Mouse (Mus musculus) frontal cortex, postnatal 14 days (tissue): ENCODE measurements around the gene Ift140.
A peak's percentile ranks its signal among the peaks of the same experiment; 100 is the strongest.

Experiments
- DNase-seq, 2 experiments: peaks; one replicate each; pipeline ENCODE4 v3.0.0; 2022; ENCODE audit warnings: low spot score in 2 of 2

Gene Ift140

GRCm38 (mm10) chr17:25076906-25077305 lies 61.0 kb downstream of the Ift140 start:
- DNase-seq = no peak

DNA sequence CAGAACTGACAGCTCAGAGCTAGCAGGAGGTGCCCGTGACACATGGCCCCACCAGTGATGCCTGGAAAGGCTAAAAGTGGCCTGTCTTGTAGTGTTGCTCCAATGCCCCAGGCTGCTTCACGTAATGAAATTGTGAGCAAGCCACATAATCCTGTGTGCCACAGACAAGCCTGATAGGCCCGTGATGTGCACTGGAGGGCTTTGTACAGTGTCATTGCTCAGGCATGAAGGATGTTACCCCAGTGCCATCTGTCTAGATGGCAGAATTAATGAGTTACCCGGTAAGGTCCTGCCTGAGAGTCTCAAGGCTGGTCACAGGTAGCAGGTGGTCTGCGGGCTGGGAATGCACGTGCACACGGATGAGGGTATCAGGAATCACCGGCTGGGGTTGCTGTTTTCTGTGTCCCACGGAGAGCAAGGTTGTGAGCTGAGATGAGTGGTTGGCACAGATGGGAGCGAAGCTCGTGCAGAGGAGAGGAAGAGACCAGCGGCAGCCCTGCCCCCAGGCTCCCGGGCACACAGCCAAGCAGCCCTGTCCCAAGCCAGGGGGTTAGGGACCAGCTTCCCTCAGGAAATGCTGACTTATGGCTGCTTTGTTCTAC lies 62.0 kb downstream of the Ift140 start:
- peak; percentile 28 to 38 for DNase-seq

DNA sequence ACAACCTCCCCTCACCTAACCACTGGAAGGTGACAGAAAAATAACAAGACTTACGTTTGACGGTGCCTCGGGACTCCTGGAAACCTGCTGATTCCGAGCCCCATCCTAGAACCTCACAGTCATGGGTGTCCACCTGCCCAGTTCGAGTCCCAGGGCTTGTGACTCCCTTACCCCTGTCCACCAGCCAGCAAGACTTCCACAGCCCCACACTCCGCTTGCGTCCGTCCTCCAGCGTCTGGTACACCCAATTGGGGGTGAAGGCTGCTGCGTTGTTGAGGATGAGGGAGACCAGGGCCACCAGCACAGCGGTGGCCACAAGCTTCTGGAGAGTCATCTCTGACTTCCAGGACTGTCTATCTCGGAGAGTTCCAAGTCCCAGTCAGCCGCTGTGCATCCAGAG lies 64.3 kb downstream of the Ift140 start:
- DNase-seq = no peak

DNA sequence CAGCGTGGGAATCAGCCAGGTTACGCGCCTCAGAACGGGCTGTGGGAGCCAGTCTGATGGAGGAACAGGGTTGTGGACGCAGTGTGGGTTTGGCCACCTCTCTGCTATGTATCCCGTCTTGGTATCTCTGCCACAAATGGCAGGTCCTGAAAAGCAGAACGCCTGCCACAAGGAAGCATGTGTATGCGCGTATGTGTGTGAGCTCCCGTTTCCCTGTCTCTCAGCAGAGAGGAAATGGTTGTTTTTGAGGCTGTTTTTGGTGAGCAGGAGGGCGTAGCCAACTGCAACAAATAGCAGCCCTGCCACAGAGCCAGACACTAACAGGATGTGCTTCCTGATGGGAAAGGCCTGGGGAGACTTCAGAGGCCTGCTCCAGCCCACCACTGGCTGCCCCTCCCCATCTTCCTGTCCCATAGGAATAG lies 65.1 kb downstream of the Ift140 start:
- no peak for DNase-seq

GRCm38 (mm10) chr17:25082081-25082847 lies 66.4 kb downstream of the Ift140 start:
- DNase-seq = no peak

DNA sequence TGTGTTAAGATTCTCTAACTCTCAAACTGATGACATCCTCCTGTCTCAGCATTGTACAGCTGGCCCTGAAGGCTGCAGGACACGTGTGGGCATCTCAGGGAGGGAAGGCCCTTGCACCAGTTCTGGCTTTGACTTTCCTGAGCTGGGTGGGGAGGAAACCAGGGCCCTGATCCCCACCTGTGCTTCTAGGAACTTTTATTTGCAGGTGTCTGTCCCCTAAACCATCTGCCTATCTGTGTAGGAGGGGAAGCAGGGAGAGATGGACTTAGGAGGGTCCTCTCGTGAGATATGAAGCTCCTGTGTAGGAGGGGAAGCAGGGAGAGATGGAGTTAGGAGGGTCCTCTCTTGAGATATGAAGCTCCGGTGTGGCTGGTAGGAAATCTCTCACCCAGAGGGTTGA lies 67.0 kb downstream of the Ift140 start:
- no peak for DNase-seq

DNA sequence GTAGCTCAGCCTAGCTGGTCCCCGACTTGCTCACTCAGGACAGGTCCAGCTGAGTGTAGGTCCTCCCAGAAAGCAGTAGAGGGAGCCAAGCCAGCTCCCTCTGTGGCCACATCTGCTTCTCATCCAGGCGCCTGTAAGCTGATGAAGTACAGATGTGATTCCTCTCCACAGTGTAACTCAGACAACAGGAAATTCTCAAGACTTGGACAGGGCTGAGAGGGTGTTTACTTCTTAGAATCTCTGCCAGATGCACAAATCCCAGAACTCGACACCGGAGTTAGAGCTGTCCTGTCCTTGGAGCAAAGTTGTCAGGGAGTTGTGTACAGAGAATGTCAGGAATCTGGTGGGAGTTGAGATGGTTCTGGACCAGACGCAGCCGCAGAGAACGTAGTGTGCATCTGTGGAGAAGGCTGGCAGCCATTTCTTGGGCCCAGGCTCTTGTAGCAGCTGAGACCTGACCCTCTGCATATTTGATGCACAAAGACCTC lies 67.6 kb downstream of the Ift140 start, which contains the start of gene Tmem204:
TSS of gene Tmem204 (minus strand) at position 148 of the 488 bp plus-strand sequence.
- DNase-seq = no peak

DNA sequence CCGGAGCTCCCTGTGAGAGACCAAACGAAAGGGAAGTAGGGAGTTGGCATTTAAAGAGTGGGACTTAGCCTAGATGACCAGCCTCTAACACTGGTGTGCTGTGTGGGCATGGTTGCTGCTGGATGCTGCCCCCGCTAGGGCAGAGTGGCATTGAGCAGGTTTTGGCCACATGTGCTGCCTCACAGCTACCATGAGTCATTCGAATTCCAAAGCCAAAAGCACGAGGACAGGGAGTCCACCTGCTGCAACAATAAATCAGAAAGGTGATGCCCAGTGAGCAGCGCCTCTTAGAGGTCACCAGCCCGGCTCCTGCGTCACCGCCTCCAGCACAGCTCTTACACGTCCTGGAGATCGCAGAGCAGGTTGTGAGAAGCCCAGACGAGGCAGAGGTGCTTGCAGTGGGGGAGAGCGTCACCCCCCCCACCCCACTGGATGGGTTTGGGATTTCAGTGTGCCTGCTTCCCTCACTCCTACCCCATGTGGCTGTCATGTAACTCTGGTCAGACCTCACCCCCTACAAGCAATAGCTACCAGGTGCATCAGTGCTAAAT lies 69.0 kb downstream of the Ift140 start:
- no peak for DNase-seq

DNA sequence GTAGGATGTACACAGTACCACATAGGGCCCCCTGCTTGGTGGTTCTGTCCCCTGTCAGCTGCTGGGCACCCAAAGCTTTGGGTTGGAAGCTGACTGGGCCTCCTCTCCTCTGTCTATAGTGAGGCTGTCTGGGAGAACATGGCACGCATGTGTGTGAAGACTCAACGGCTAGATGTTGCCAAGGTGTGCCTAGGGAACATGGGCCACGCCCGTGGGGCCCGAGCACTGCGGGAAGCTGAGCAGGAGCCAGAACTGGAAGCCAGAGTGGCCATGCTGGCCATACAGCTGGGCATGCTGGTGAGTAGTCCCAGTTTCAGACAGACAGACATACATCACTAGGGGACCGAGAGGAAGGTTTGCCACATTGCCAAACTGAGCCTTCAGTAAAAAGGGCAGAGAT lies 70.8 kb downstream of the Ift140 start:
- no peak for DNase-seq

DNA sequence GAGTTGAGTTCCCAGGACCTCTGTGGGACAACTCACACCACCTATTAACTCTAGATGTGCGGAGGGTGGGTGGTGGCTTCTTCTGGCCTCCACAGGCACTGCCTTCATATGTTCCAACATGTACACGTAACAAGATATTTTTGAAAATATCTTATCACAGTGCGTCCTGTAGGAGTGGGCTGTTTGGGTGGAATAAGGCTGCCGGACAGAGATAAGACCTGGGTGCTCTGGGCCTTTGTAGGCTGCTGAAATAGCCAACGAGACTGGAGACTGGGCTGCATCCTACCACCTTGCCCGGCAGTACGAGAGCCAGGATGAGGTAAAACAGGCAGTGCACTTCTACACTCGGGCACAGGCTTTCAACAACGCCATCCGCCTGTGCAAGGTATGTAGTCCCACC lies 73.3 kb downstream of the Ift140 start:
- no peak for DNase-seq

DNA sequence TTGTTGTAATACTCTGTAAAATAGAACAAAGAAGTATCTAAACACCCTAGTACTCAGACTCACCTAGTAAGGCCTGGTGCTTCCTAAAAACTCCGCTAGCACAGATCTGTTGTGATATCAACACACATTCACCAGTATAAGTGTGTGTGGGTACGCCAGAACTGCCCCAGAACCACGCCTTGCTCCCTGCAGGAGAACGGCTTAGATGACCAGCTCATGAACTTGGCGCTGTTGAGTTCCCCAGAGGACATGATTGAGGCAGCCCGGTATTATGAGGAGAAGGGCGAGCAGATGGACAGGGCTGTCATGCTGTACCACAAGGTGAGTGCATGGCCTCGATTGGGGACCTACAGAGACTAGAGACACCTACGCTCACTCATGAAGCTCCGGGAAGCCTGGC lies 74.6 kb downstream of the Ift140 start:
- no peak for DNase-seq

DNA sequence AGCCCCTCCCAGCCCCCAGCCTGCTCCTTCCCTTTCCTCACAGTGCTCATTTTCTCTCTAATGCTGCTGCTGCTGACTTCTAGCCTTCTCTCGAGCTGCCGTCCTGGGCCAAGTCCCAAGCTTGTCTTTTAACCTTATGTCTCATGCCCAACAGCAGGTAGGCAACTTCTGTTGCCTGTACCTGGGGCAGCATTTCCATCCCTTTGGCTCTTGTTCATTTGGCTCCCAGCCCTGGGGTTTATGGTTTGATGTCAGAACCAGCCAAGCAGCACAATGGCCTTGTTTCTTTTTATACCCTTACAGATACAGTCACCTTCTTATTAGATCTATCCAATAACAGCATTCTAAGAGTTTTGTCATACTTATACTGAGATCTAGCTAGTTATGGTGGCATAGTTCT lies 80.3 kb downstream of the Ift140 start:
- DNase-seq = no peak

DNA sequence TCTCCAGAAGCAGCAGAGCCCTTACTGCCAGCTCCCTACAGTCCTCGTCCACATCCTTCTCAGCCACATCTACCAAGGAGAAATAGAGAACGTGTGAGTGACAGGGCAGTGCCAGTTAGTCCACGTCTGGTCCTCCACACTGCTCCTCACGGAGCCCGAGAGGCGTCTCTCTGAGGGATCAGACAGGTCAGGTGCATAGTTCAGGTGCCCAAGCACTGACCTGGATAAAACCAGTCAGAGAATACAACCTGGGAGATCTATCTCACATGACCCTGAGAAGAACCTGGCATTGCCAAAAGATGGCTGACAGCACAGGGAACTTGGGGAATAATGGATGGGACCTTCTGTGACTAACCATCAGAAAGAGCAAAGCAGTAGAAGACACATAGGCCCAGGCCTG lies 84.2 kb downstream of the Ift140 start:
- DNase-seq = no peak

DNA sequence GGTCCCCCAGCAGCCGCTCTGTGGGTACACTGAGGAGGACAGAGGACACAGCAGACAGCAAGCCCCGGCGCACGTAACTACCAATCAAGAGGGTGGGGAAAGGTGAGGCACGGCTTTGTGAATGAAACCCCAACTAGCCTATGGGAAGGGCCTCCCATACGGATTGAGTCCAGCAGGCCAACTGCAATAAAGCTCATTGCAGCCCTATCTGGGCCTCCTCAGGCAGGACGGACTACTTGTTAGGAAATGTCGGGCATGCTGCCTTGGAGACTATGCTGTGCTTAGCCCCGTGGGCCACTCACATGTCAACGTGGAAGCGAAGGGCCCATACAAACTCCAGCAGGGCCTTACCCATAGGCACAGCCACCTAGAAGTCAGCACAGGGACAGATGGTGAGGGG lies 85.5 kb downstream of the Ift140 start:
- DNase-seq = no peak

- DNase-seq = no peak
These were observed 91.9 kb downstream of the Ift140 start for GRCm38 (mm10) chr17:25107786-25108185.

GRCm38 (mm10) chr17:25109578-25109977 lies 93.7 kb downstream of the Ift140 start:
- DNase-seq = no peak

DNA sequence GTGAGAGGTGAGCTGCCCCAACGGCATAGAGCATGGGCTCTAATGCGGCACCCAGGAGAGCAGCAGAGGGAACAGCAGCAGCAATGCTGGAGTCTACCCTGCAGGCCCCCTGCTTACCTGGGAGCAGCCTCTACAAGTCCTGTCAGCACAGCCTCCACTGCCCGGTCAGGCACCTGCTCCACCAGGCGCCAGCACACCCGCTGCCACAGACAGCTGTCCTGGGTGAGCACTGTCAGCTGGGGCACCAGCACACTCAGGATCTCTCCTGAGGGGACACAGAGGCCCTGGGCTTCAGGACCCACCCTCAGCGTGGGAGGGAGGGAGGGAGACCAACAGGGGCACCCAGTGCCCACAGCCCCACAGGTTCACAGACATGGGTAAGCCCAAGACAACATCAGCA lies 94.7 kb downstream of the Ift140 start:
- DNase-seq = no peak

GRCm38 (mm10) chr17:25111220-25111619 lies 95.3 kb downstream of the Ift140 start:
- no peak for DNase-seq

DNA sequence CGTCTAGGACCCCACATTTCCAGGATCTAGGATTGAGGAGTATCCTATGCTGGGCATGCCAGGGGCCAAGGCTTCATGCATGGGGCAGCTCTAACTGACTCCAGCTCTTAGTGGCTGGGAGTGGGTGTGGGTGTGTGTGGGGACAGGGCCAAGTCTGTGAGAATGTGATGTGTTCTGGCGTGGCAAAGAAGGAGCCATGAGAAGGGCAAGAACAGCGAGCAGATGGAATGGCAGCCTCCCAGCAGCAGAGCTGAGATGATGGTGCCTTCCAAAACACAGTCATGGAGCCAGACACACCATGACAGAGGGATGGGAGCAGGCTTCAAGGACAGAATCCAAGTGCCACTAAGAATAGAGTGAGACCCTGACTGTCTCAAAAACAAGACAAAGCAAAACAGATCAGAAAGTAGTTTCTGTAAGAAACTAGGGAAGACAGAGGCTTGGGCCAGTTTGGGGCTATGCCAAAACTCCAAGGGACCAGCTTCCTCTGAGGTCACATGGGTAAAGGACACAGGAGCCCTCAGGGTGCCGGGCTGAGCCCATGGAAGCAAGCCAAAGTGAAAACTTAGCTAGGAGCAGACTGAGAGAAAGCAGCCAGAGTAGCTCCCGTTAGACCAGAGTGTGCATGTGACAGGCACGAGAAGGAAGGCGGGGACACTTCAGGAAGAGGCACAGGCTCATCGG lies 96.0 kb downstream of the Ift140 start:
- peak; percentile 28 to 29 for DNase-seq

GRCm38 (mm10) chr17:25112423-25112810 lies 96.5 kb downstream of the Ift140 start:
- no peak for DNase-seq

- no peak for DNase-seq
These were observed 99.2 kb downstream of the Ift140 start for GRCm38 (mm10) chr17:25114908-25115645.
